Mouse (Mus musculus) CH12.LX (cell line): ENCODE measurements around the gene Lmnb2. TPM values are rescaled to one million over a fixed set of nuclear protein-coding genes. Genes with fewer than 3 reads are reported as not detected.

ENCODE experiments used
- DNase-seq: peaks from one replicate; pipeline ENCODE4 v3.0.0-alpha.2; 2013; ENCODE audit errors: extremely low read depth
- H3K27ac ChIP-seq: 2 replicates; pipeline ENCODE4 v1.5.1; 2012; ENCODE audit warnings: low read depth, mild to moderate bottlenecking, control low read depth, moderate library complexity; ENCODE audit not compliant: insufficient read depth
- H3K27me3 ChIP-seq: replicated peaks from 2 replicates; pipeline ENCODE3; 2012; ENCODE audit warnings: inconsistent platforms
- H3K36me3 ChIP-seq, 2 experiments: replicated peaks in 1 of 2; 2 replicates each; pipeline versions ENCODE3 to v1.6.1; 2012; ENCODE audit warnings: inconsistent platforms in 1 of 2, low read length in 1 of 2, mild to moderate bottlenecking in 1 of 2, mixed read lengths in 1 of 2, moderate library complexity in 1 of 2; ENCODE audit not compliant: control insufficient read depth in 1 of 2, insufficient read depth in 1 of 2
- H3K4me1 ChIP-seq, 2 experiments: 2 replicates each; pipeline ENCODE4 v1.6.1; 2012; ENCODE audit warnings: inconsistent platforms in 1 of 2, moderate library complexity in 1 of 2; ENCODE audit not compliant: insufficient read depth in 2 of 2, control insufficient read depth in 1 of 2
- H3K4me2 ChIP-seq: 2 replicates; pipeline ENCODE4 v1.6.1; 2012; ENCODE audit warnings: low read depth, mild to moderate bottlenecking, control low read depth; ENCODE audit not compliant: poor library complexity, insufficient read depth, severe bottlenecking
- H3K4me3 ChIP-seq, 3 experiments: fragments of 150-350 bp in 1 of 3; sonication (generic) in 1 of 3; replicated peaks in 1 of 3; 2 replicates each; pipeline versions ENCODE3 to v1.5.1; 2011 to 2012; ENCODE audit warnings: low read depth in 2 of 3, low read length in 2 of 3, mild to moderate bottlenecking in 2 of 3, moderate library complexity in 2 of 3, control low read depth in 1 of 3, improper control_type of control experiment in 1 of 3, inconsistent platforms in 1 of 3, mixed read lengths in 1 of 3; ENCODE audit not compliant: poor library complexity in 1 of 3
- H3K79me2 ChIP-seq: replicated peaks from 2 replicates; pipeline ENCODE4 v1.6.1; 2012; ENCODE audit warnings: mild to moderate bottlenecking, moderate library complexity; ENCODE audit not compliant: control insufficient read depth, poor library complexity, insufficient read depth, severe bottlenecking; ENCODE audit errors: extremely low read depth
- H3K9ac ChIP-seq: 2 replicates; pipeline ENCODE4 v1.6.1; 2012; ENCODE audit warnings: low read depth, mild to moderate bottlenecking, control low read depth, moderate library complexity; ENCODE audit not compliant: insufficient read depth
- H3K9me3 ChIP-seq: replicated peaks from 2 replicates; pipeline ENCODE3; 2012; ENCODE audit warnings: low read length, inconsistent platforms, mixed read lengths
- BHLHE40 ChIP-seq: IDR thresholded peaks from 2 replicates; pipeline ENCODE4 v1.6.1; 2011; ENCODE audit warnings: mild to moderate bottlenecking, low read depth, low read length, improper control_type of control experiment
- CHD2 ChIP-seq: IDR thresholded peaks from 2 replicates; pipeline ENCODE4 v1.6.1; 2011; ENCODE audit warnings: low read length, improper control_type of control experiment
- CTCF ChIP-seq, 2 experiments: IDR thresholded peaks in 1 of 2; conservative IDR thresholded peaks in 1 of 2; 2 replicates each; pipeline ENCODE4 v1.5.1; 2011 to 2012; ENCODE audit warnings: low read depth in 2 of 2, low read length in 2 of 2, improper control_type of control experiment in 1 of 2, inconsistent platforms in 1 of 2, mild to moderate bottlenecking in 1 of 2, moderate library complexity in 1 of 2
- E2F4 ChIP-seq: IDR thresholded peaks from 2 replicates; pipeline ENCODE4 v1.6.1; 2011; ENCODE audit warnings: low read depth, low read length, improper control_type of control experiment; ENCODE audit not compliant: insufficient replicate concordance
- EP300 ChIP-seq: IDR thresholded peaks from 2 replicates; pipeline ENCODE4 v1.6.1; 2011; ENCODE audit warnings: low read length, improper control_type of control experiment
- ETS1 ChIP-seq: conservative IDR thresholded peaks from 2 replicates; pipeline ENCODE4 v1.6.1; 2012; ENCODE audit warnings: low read depth, mild to moderate bottlenecking, inconsistent platforms, low read length, improper control_type of control experiment, moderate library complexity
- GABPA ChIP-seq: IDR thresholded peaks from 2 replicates; pipeline ENCODE4 v1.6.1; 2012; ENCODE audit warnings: low read depth, low read length, improper control_type of control experiment, inconsistent platforms; ENCODE audit not compliant: insufficient replicate concordance
- IRF4 ChIP-seq: IDR thresholded peaks from 2 replicates; pipeline ENCODE4 v1.6.1; 2014; ENCODE audit warnings: low read depth, mild to moderate bottlenecking, inconsistent platforms, low read length, improper control_type of control experiment
- JUN ChIP-seq: IDR thresholded peaks from 2 replicates; pipeline ENCODE4 v1.6.1; 2011; ENCODE audit warnings: low read depth, mild to moderate bottlenecking, low read length, improper control_type of control experiment, moderate library complexity; ENCODE audit not compliant: insufficient read depth
- KAT2A ChIP-seq: IDR thresholded peaks from 2 replicates; pipeline ENCODE4 v1.6.1; 2012; ENCODE audit warnings: low read length, improper control_type of control experiment, inconsistent platforms; ENCODE audit not compliant: insufficient replicate concordance
- MAFK ChIP-seq: IDR thresholded peaks from 2 replicates; pipeline ENCODE4 v1.6.1; 2011; ENCODE audit warnings: low read length, improper control_type of control experiment; ENCODE audit not compliant: insufficient replicate concordance
- MAZ ChIP-seq: IDR thresholded peaks from 2 replicates; pipeline ENCODE4 v1.6.1; 2012; ENCODE audit warnings: low read depth, mild to moderate bottlenecking, inconsistent platforms, low read length, improper control_type of control experiment, moderate library complexity
- POLR2AphosphoS2 ChIP-seq: IDR thresholded peaks from 2 replicates; pipeline ENCODE4 v1.6.1; 2011; ENCODE audit warnings: low read depth, low read length, improper control_type of control experiment
- RAD21 ChIP-seq: IDR thresholded peaks from 2 replicates; pipeline ENCODE4 v1.6.1; 2011; ENCODE audit warnings: low read depth, mild to moderate bottlenecking, low read length, improper control_type of control experiment, moderate library complexity
- RCOR1 ChIP-seq: conservative IDR thresholded peaks from 2 replicates; pipeline ENCODE4 v1.6.1; 2012; ENCODE audit warnings: low read depth, mild to moderate bottlenecking, inconsistent platforms, low read length, improper control_type of control experiment
- SIN3A ChIP-seq: IDR thresholded peaks from 2 replicates; pipeline ENCODE4 v1.6.1; 2012; ENCODE audit warnings: low read length, improper control_type of control experiment, inconsistent platforms
- SMC3 ChIP-seq: IDR thresholded peaks from 2 replicates; pipeline ENCODE4 v1.6.1; 2011; ENCODE audit warnings: low read depth, low read length, improper control_type of control experiment
- UBTF ChIP-seq: IDR thresholded peaks from 2 replicates; pipeline ENCODE4 v1.6.1; 2012; ENCODE audit warnings: low read depth, mild to moderate bottlenecking, inconsistent platforms, low read length, improper control_type of control experiment, moderate library complexity
- ZKSCAN1 ChIP-seq: IDR thresholded peaks from 2 replicates; pipeline ENCODE4 v1.6.1; 2012; ENCODE audit warnings: low read depth, inconsistent platforms, low read length, improper control_type of control experiment, borderline replicate concordance
- ZMIZ1 ChIP-seq: IDR thresholded peaks from 2 replicates; pipeline ENCODE4 v1.6.1; 2012; ENCODE audit warnings: low read depth, mild to moderate bottlenecking, inconsistent platforms, low read length, improper control_type of control experiment
- dilution Hi-C: fragments of 300-500 bp; cut with MboI; formaldehyde crosslinking; loops from 2 replicates; pipeline ENCODE4 v1.14.3; 2020; ENCODE audit warnings: low sequenced_read_pairs; ENCODE audit not compliant: extremely low pct_unique_long_range_greater_than_20kb, extremely low pct_ligation_motif_present
- in situ Hi-C: fragments of 300-500 bp; cut with MboI; formaldehyde crosslinking; loops from 3 replicates; pipeline ENCODE4 v1.14.3; 2019; ENCODE audit warnings: low sequenced_read_pairs, low pct_ligation_motif_present, low pct_unique_long_range_greater_than_20kb, mixed read lengths
- polyA plus RNA-seq: library from polyadenylated mRNA; unstranded; fragments of >175 nt; gene quantifications from 2 replicates; pipeline ENCODE4 v1.2.1, GENCODE M21; 2012; ENCODE audit warnings: low read depth; ENCODE audit not compliant: insufficient read length
- total RNA-seq, 2 experiments: library from RNA; depleted of rRNA; stranded (reverse); fragments of 300-350 nt in 1 of 2; fragments of >200 nt in 1 of 2; gene quantifications; 2 replicates each; pipeline ENCODE4 v1.2.3; 2012 to 2014

Gene Lmnb2
- total and polyA plus RNA-seq, 3 experiments = 20.7 to 25.8 (median 23.7) TPM

DNA sequence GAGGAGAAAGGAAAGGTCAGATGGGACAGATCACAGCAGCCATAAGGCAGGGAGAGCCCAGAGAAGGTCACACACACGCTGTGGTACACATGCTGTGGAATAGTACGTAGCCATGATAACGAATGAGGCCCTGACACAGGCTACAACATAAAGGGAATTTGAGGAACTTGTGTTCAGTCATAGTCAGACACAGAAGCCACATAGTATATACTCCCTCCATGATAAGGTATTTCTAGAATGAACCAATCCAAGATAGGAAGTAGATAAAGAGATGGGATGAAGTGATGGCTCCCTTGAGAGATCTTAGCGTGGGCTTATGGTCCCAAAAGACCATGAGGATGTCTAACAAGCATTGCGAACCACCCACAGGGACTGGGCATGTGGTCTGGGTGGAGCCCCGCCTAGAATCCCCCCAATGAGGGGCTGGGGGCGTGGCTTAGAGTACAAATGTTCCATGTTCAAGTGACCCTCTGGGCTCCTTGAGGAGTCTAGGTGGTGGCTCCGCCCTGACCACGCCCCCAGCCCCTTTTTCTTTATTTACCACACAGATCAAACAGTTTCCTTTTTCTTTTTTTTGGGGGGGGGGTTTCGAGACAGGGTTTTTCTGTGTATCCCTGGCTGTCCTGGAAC, 33.8 kb upstream of the Lmnb2 start:
- in situ Hi-C loops = no loop called here
- no peak for DNase-seq

DNA sequence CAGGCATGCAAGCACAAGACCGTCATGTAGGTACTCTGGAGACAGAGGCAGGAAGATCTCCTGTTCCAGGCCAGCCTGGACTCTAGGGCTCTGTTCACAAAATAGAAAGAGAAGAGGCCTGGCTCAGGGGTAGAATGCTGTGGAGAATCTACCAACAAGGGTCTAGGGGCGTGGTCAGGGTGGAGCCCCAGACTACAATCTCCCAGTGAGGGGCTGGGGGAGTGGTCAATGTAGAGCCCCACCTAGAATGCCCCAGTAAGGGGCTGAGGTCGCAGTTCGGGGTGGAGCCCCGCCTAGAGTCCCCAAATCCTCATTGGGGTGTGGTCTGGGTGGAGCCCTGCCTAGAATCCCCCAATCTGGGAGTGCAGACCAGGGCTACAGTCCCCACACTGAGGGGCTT, 32.3 kb upstream of the Lmnb2 start:
- dilution Hi-C loops = no loop called here
- no peak overlapping the region for H3K9ac ChIP-seq
- H3K27me3 ChIP-seq = peaks cover 10% of the 10 kb centered on the region
- no peak for DNase-seq
- H3K9me3 ChIP-seq = no peaks in the 10 kb centered on the region
- no peak overlapping the region for H3K4me3 ChIP-seq
- H3K27ac ChIP-seq = no peak overlapping the region
- H3K4me1 ChIP-seq = peaks cover 4 to 23% of the 10 kb centered on the region in 2 experiments; a peak in 3 of 4 replicates
- in situ Hi-C loops = no loop called here
- TF ChIP-seq KAT2A = no peak
- TF ChIP-seq ZMIZ1 = no peak
- no peak for TF ChIP-seq CHD2
- no peak for TF ChIP-seq GABPA
- no peak for TF ChIP-seq JUN
- no peak for TF ChIP-seq CTCF (conservative IDR thresholded peaks at IDR 0.05 in 1 of 2, IDR thresholded peaks at IDR 0.05 in 1 of 2; ENCODE audit: low read depth in 2 of 2, low read length in 2 of 2)
- TF ChIP-seq UBTF = no peak
- H3K4me2 ChIP-seq = no peak overlapping the region
- H3K36me3 ChIP-seq = no peaks in the 10 kb centered on the region
- no peaks in the 10 kb centered on the region for H3K79me2 ChIP-seq

More for the DNA sequence above, 33.8 kb upstream of the Lmnb2 start:
- Histone ChIP-seq H3K9me3 (no peaks in the 10 kb centered on the region), H3K36me3 (no peaks in the 10 kb centered on the region), H3K4me3 (no peak overlapping the region), H3K27ac (no peak overlapping the region), H3K4me1 (peaks cover 6 to 32% of the 10 kb centered on the region in 2 experiments; a peak in 3 of 4 replicates), H3K27me3 (peaks cover 9% of the 10 kb centered on the region), H3K9ac (no peak overlapping the region), H3K4me2 (no peak overlapping the region)
- dilution Hi-C loops = no loop called here
- TF ChIP-seq MAZ (no peak), E2F4 (no peak), CHD2 (no peak), EP300 (no peak), ETS1 (no peak), IRF4 (no peak), RAD21 (no peak), SMC3 (no peak), SIN3A (no peak), ZKSCAN1 (no peak), POLR2AphosphoS2 (no peak), CTCF (conservative IDR thresholded peaks at IDR 0.05 in 1 of 2, IDR thresholded peaks at IDR 0.05 in 1 of 2; ENCODE audit: low read depth in 2 of 2, low read length in 2 of 2) (no peak), MAFK (no peak), KAT2A (no peak), RCOR1 (no peak), BHLHE40 (no peak)
- TF ChIP-seq, all 38 proteins: peak for 0
- no peaks in the 10 kb centered on the region for H3K79me2 ChIP-seq
